Comparison of ENCODE assay signal across 8 mouse cellular contexts in the genomic region with DNA sequence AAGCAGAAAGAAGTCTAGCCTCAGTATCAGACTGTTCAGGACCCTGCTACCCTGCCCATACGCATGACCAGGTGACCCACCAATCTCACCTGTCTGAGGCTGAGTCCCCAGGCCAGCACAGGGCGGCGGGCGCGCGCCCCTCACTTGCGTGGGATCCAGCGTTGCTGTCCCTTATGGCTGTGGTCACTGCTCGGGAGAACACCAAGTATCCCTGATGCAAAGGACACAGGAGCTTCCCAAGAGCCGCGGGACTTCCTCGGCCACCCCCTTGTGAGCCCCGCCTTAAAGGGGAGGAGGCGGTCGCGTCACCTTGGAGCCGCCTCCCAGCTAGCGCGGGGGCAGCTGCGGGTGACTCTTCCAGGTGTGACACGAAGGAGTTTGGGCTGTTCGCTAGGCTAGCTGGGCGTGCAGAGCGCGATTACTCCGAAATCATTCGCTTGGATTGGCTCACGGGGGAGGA. TPM values are rescaled to one million over a fixed set of nuclear protein-coding genes. Genes with fewer than 3 reads are reported as not detected.
DNase-seq lines count a peak whose midpoint lies in the region; ATAC-seq lines count a peak whose summit lies in the region.

TSS of gene Mctp2 (minus strand) at position 227 of the 460 bp plus-strand sequence.

- H3K36me3 ChIP-seq in intestine, embryonic 14.5 days (ENCODE audit: control insufficient read depth, insufficient read depth, low read length): no peaks in the 10 kb centered on the region
- no peaks in the 10 kb centered on the region for H3K36me3 ChIP-seq in limb, embryonic 15.5 days
- H3K36me3 ChIP-seq in midbrain, embryonic 16.5 days (ENCODE audit: control insufficient read depth, insufficient read depth, low read length): no peaks in the 10 kb centered on the region

- WGBS in intestine, embryonic 14.5 days: under 1% methylated on average over 28 of the region's 28 CpGs
- under 1% methylated on average over 28 of the region's 28 CpGs for WGBS in limb, embryonic 15.5 days
- under 1% methylated on average over 28 of the region's 28 CpGs for WGBS in midbrain, embryonic 16.5 days

- H3K4me2 ChIP-seq in intestine, embryonic 14.5 days (ENCODE audit: low read length): peak within 1 kb of the TSS; percentile 99
- peak within 1 kb of the TSS; percentile 95 for H3K4me2 ChIP-seq in limb, embryonic 15.5 days
- peak within 1 kb of the TSS; percentile 96 for H3K4me2 ChIP-seq in midbrain, embryonic 16.5 days (ENCODE audit: low read length)

- H3K27ac ChIP-seq in intestine, embryonic 14.5 days (ENCODE audit: low read depth): no peak within 1 kb of the TSS
- H3K27ac ChIP-seq in limb, embryonic 15.5 days: 0 out of 2 replicates have a peak within 1 kb of the TSS, but pooled peaks have one; percentile 2
- no peak within 1 kb of the TSS for H3K27ac ChIP-seq in midbrain, embryonic 16.5 days (ENCODE audit: low read length)

- H3K9me3 ChIP-seq in intestine, embryonic 14.5 days (ENCODE audit: control insufficient read depth, low read length): no peaks in the 10 kb centered on the region
- H3K9me3 ChIP-seq in limb, embryonic 15.5 days: no peaks in the 10 kb centered on the region
- H3K9me3 ChIP-seq in midbrain, embryonic 16.5 days (replicated peaks; ENCODE audit: control insufficient read depth, low read length, poor library complexity, severe bottlenecking): no peaks in the 10 kb centered on the region

- H3K4me3 ChIP-seq in intestine, embryonic 14.5 days (ENCODE audit: low read depth, low read length): peak within 1 kb of the TSS; percentile 64
- H3K4me3 ChIP-seq in limb, embryonic 15.5 days: peak within 1 kb of the TSS; percentile 56
- H3K4me3 ChIP-seq in midbrain, embryonic 16.5 days (ENCODE audit: low read depth, low read length): peak within 1 kb of the TSS; percentile 48

- ATAC-seq in intestine, embryonic 14.5 days (replicated peaks; ENCODE audit: low FRiP score, low TSS enrichment, low read depth): peak; percentile 94
- ATAC-seq in limb, embryonic 15.5 days (ENCODE audit: insufficient number of reproducible peaks, low FRiP score, low TSS enrichment, low read depth): 0 out of 2 replicates have a peak, but pooled peaks have one; percentile 61
- ATAC-seq in midbrain, embryonic 16.5 days: peak; percentile 62
- no peak for ATAC-seq in erythroid progenitor cell, adult 5-6 weeks (replicated peaks; ENCODE audit: low FRiP score, poor library complexity, severe bottlenecking)

- H3K9ac ChIP-seq in intestine, embryonic 14.5 days (ENCODE audit: low read length): peak within 1 kb of the TSS; percentile 57
- H3K9ac ChIP-seq in limb, embryonic 15.5 days: peak within 1 kb of the TSS; percentile 48
- H3K9ac ChIP-seq in midbrain, embryonic 16.5 days (ENCODE audit: low read depth, low read length): peak within 1 kb of the TSS; percentile 27

- DNase-seq in Muller cell, postnatal 12 days (ENCODE audit: inconsistent ontology term): peak; percentile 78
- peak; percentile 45 for DNase-seq in c-Kit-positive CD71-negative TER-119-negative erythroid progenitor cells, embryonic 14.5 days (ENCODE audit: low read depth)
- DNase-seq in gastrocnemius, postnatal 4 days (ENCODE audit: low spot score in 2 of 2): peak; percentile 15 to 28
- DNase-seq in intestine, embryonic 14.5 days (ENCODE audit: low spot score): peak; percentile 81
- peak; percentile 42 to 56 for DNase-seq in spleen, postnatal 14 days (ENCODE audit: low spot score in 2 of 2)

- no peaks in the 10 kb centered on the region for H3K4me1 ChIP-seq in intestine, embryonic 14.5 days (replicated peaks; ENCODE audit: control insufficient read depth, insufficient read depth, low read length)
- H3K4me1 ChIP-seq in limb, embryonic 15.5 days: peaks cover 13% of the 10 kb centered on the region
- peaks cover 10% of the 10 kb centered on the region; the same call in 1 of the 2 replicates for H3K4me1 ChIP-seq in midbrain, embryonic 16.5 days (ENCODE audit: control insufficient read depth, insufficient read depth, low read length)

- no peaks in the 10 kb centered on the region for H3K27me3 ChIP-seq in intestine, embryonic 14.5 days (replicated peaks; ENCODE audit: control insufficient read depth, insufficient read depth, low read length)
- H3K27me3 ChIP-seq in limb, embryonic 15.5 days: no peaks in the 10 kb centered on the region
- peaks cover 4% of the 10 kb centered on the region; the same call in 1 of the 2 replicates for H3K27me3 ChIP-seq in midbrain, embryonic 16.5 days (ENCODE audit: control insufficient read depth, insufficient read depth, low read depth, low read length)

RNA-seq across cellular contexts. Expression of gene Mctp2, which starts in this region (rescaled TPM):
- under 1 TPM in 1 of 2 experiments, not detected in 1; 0.10 TPM for total RNA-seq in gastrocnemius, postnatal 4 days (2021)
- 2.4 TPM in 2 replicates for polyA plus RNA-seq in intestine, embryonic 14.5 days (2014; fragmentation: Nextera tagmentation; extraction: Ambion mirVana)
- 1.2 and 1.3 TPM in 2 replicates for polyA plus RNA-seq in limb, embryonic 15.5 days (2015; fragmentation: Nextera tagmentation; extraction: Ambion mirVana)
- polyA plus RNA-seq in midbrain, embryonic 16.5 days (2015; fragmentation: Nextera tagmentation; extraction: Ambion mirVana): 0.25 and 0.34 TPM in 2 replicates
- 5.8 and 7.1 TPM in 2 replicates for total RNA-seq in erythroid progenitor cell, adult 5-6 weeks (2015; ENCODE audit: low replicate concordance)
- 3.6 and 31.8 TPM in 2 replicates for total RNA-seq in erythroid progenitor cell, adult 5-6 weeks (2017; ENCODE audit: low replicate concordance)

Comparison
In these comparisons a context has a peak if more than half of its experiments do, and no peak if none do; other contexts are left out.
1. RNA of gene Mctp2 (total RNA-seq): 3.6 to 31.8 TPM in erythroid progenitor cell, adult 5-6 weeks; 0.10 TPM in gastrocnemius, postnatal 4 days; every median in the first group is over 4 times any median in the second.
2. Peak in DNase-seq in gastrocnemius, postnatal 4 days; RNA of the gene not detected or under 1 TPM.
3. Peak in ATAC-seq, H3K4me3 ChIP-seq, H3K9ac ChIP-seq and H3K4me2 ChIP-seq in midbrain, embryonic 16.5 days; RNA of the gene not detected or under 1 TPM.
4. DNase-seq: peak in every context shown above with its lines; median percentile 81 in intestine, embryonic 14.5 days; 78 in Muller cell, postnatal 12 days; 49 in spleen, postnatal 14 days; 45 in c-Kit-positive CD71-negative TER-119-negative erythroid progenitor cells, embryonic 14.5 days; 22 in gastrocnemius, postnatal 4 days.
5. Peak in every context shown above with its lines, with median percentiles within 50 percentile points of each other: H3K4me2 ChIP-seq, H3K4me3 ChIP-seq and H3K9ac ChIP-seq.